Mouse (Mus musculus): ENCODE data around the gene Sox5. TPM values are rescaled to one million over a fixed set of nuclear protein-coding genes. Genes with fewer than 3 reads are reported as not detected.

Gene Sox5
- total and polyA plus RNA-seq, 2 experiments from 2014 or later, result 26.2 to 32.9 TPM

- no peak for TF ChIP-seq CTCF (IDR thresholded peaks at IDR 0.05; ENCODE audit: low read depth)
- H3K4me2 ChIP-seq (ENCODE audit: low read depth, low read length), result no peak overlapping the region
- H3K9ac ChIP-seq (replicated peaks; ENCODE audit: low read length), result no peak overlapping the region
- DNase-seq (ENCODE audit: low spot score) (peak; percentile 18), ATAC-seq (no peak)
- no peaks in the 10 kb centered on the region for H3K27me3 ChIP-seq (ENCODE audit: insufficient read depth, low read length)
- H3K4me1 ChIP-seq (ENCODE audit: insufficient read depth, low read length), result no peaks in the 10 kb centered on the region
- H3K36me3 ChIP-seq (ENCODE audit: insufficient read depth, low read length), result peaks cover 6% of the 10 kb centered on the region; the same call in 1 of the 2 replicates
- H3K9me3 ChIP-seq (ENCODE audit: low read length), result no peaks in the 10 kb centered on the region
- no peak overlapping the region for H3K27ac ChIP-seq
- 54% methylated on average over 9 of the region's 9 CpGs for WGBS
- H3K4me3 ChIP-seq (ENCODE audit: low read length), result no peak overlapping the region
Observed at GRCm38 (mm10) chr6:143838384-143839076, 943.2 kb downstream of the Sox5 start.

- H3K4me2 ChIP-seq (ENCODE audit: low read depth, low read length), result no peak overlapping the region
- H3K4me3 ChIP-seq (ENCODE audit: low read length), result no peak overlapping the region
- no peak for TF ChIP-seq CTCF (IDR thresholded peaks at IDR 0.05; ENCODE audit: low read depth)
- H3K4me1 ChIP-seq (ENCODE audit: insufficient read depth, low read length), result no peaks in the 10 kb centered on the region
- WGBS, result 78% methylated on average over 7 of the region's 7 CpGs
- DNase-seq (ENCODE audit: low spot score), result no peak
- no peaks in the 10 kb centered on the region for H3K27me3 ChIP-seq (ENCODE audit: insufficient read depth, low read length)
- no peaks in the 10 kb centered on the region for H3K9me3 ChIP-seq (ENCODE audit: low read length)
- H3K36me3 ChIP-seq (ENCODE audit: insufficient read depth, low read length), result peaks cover 9% of the 10 kb centered on the region; the same call in 1 of the 2 replicates
- no peak for ATAC-seq
- no peak overlapping the region for H3K9ac ChIP-seq (replicated peaks; ENCODE audit: low read length)
- no peak overlapping the region for H3K27ac ChIP-seq
Observed at GRCm38 (mm10) chr6:143835331-143835730, 946.4 kb downstream of the Sox5 start.

- Histone ChIP-seq H3K27ac (no peak overlapping the region), H3K36me3 (ENCODE audit: insufficient read depth, low read length) (peaks cover 9% of the 10 kb centered on the region; the same call in 1 of the 2 replicates), H3K27me3 (ENCODE audit: insufficient read depth, low read length) (no peaks in the 10 kb centered on the region), H3K9ac (replicated peaks; ENCODE audit: low read length) (no peak overlapping the region), H3K9me3 (ENCODE audit: low read length) (no peaks in the 10 kb centered on the region), H3K4me2 (ENCODE audit: low read depth, low read length) (no peak overlapping the region), H3K4me1 (ENCODE audit: insufficient read depth, low read length) (no peaks in the 10 kb centered on the region), H3K4me3 (ENCODE audit: low read length) (no peak overlapping the region)
- TF ChIP-seq CTCF (IDR thresholded peaks at IDR 0.05; ENCODE audit: low read depth), result no peak
- DNase-seq (ENCODE audit: low spot score) (no peak), ATAC-seq (no peak)
- WGBS, result 93% methylated on average over 3 of the region's 3 CpGs
Observed at GRCm38 (mm10) chr6:143833986-143834385, 947.8 kb downstream of the Sox5 start.

DNA sequence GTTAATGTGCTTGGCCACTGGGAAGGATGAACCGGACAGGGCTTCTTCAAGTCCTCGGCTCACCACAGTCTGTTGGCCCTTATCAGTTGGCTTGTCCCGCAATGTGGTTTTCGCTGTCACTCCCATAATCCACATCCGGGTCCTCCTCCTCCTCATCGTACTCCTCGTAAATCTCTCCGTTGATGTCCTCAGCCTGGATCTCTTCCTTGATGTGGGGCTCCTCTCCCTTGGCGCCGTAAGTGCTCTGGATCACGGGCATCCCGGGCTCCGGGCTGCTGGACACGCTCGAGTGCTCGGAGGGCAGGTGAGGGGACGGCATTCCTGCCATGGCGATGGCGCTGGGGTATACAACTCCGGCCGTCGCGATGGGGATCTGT, 948.6 kb downstream of the Sox5 start:
- no peak for ATAC-seq
- no peak overlapping the region for H3K9ac ChIP-seq (replicated peaks; ENCODE audit: low read length)
- H3K4me1 ChIP-seq (ENCODE audit: insufficient read depth, low read length), result no peaks in the 10 kb centered on the region
- no peaks in the 10 kb centered on the region for H3K27me3 ChIP-seq (ENCODE audit: insufficient read depth, low read length)
- H3K4me2 ChIP-seq (ENCODE audit: low read depth, low read length), result no peak overlapping the region
- no peak overlapping the region for H3K27ac ChIP-seq
- peaks cover 9% of the 10 kb centered on the region; the same call in 1 of the 2 replicates for H3K36me3 ChIP-seq (ENCODE audit: insufficient read depth, low read length)
- TF ChIP-seq CTCF (IDR thresholded peaks at IDR 0.05; ENCODE audit: low read depth), result no peak
- no peak overlapping the region for H3K4me3 ChIP-seq (ENCODE audit: low read length)
- no peak for DNase-seq (ENCODE audit: low spot score)
- 93% methylated on average over 23 of the region's 23 CpGs for WGBS
- no peaks in the 10 kb centered on the region for H3K9me3 ChIP-seq (ENCODE audit: low read length)

DNA sequence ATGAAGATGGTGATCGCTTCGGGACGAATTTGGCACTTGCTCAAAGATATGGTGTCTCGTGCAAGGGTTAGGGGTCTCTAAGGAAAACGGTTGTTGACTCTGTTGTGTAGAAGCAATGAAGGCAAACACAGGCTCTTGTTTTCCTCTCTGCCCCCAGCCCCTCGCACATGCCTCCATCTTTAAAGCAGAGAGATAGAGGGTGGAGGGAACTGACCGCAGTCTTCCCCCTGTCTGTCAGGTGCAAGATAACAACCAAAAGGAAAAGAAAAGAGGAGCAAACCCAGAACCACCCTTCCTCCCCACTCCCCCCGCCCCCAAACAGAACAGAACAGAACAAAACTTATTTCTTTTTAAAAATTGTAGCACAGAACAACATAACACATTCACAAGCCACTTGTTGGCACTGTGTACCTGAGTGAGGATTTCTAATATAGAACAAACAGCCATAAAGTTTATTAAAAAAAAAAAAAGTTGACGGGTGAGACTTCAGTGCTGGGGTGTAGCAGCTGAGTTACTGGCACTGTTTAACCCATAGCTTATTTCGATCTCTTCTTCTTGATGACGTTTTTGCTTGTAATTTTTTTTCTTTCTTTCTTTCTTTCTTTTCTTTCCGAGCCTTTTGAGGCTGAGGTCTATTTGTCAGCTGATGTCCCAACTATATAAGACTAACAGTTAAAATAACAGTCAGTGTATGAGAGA, 949.1 kb downstream of the Sox5 start:
- H3K27me3 ChIP-seq (ENCODE audit: insufficient read depth, low read length), result no peaks in the 10 kb centered on the region
- 90% methylated on average over 12 of the region's 12 CpGs for WGBS
- no peak overlapping the region for H3K4me3 ChIP-seq (ENCODE audit: low read length)
- no peak overlapping the region for H3K4me2 ChIP-seq (ENCODE audit: low read depth, low read length)
- no peaks in the 10 kb centered on the region for H3K9me3 ChIP-seq (ENCODE audit: low read length)
- peaks cover 9% of the 10 kb centered on the region; the same call in 1 of the 2 replicates for H3K36me3 ChIP-seq (ENCODE audit: insufficient read depth, low read length)
- H3K4me1 ChIP-seq (ENCODE audit: insufficient read depth, low read length), result no peaks in the 10 kb centered on the region
- H3K9ac ChIP-seq (replicated peaks; ENCODE audit: low read length), result no peak overlapping the region
- no peak overlapping the region for H3K27ac ChIP-seq
- no peak for DNase-seq (ENCODE audit: low spot score)
- no peak for ATAC-seq
- TF ChIP-seq CTCF (IDR thresholded peaks at IDR 0.05; ENCODE audit: low read depth), result no peak

DNA sequence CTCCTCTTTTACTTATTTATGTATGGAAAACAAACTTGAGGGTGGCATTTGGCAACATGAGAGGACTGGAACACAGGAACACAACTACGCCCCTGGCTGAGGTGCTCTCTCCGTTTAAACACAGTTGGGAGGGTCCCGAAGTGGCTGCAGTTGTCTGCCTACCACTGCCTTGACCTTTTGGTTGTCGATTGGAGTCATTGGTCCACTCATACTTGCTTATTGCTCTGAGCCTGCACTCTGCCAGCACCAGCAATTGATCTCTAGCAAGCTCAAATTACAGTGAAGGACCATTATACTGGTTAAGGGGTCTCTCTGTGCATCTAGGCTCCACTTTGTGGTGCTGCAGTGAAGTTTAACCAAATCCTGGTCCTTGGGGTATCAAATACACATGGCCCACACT, 950.5 kb downstream of the Sox5 start:
- H3K4me1 ChIP-seq (ENCODE audit: insufficient read depth, low read length), result no peaks in the 10 kb centered on the region
- H3K27ac ChIP-seq, result no peak overlapping the region
- no peak overlapping the region for H3K4me3 ChIP-seq (ENCODE audit: low read length)
- peaks cover 9% of the 10 kb centered on the region; the same call in 1 of the 2 replicates for H3K36me3 ChIP-seq (ENCODE audit: insufficient read depth, low read length)
- DNase-seq (ENCODE audit: low spot score) (no peak), ATAC-seq (no peak)
- no peaks in the 10 kb centered on the region for H3K9me3 ChIP-seq (ENCODE audit: low read length)
- no peaks in the 10 kb centered on the region for H3K27me3 ChIP-seq (ENCODE audit: insufficient read depth, low read length)
- 87% methylated on average over 4 of the region's 4 CpGs for WGBS
- no peak overlapping the region for H3K9ac ChIP-seq (replicated peaks; ENCODE audit: low read length)
- TF ChIP-seq CTCF (IDR thresholded peaks at IDR 0.05; ENCODE audit: low read depth), result no peak
- no peak overlapping the region for H3K4me2 ChIP-seq (ENCODE audit: low read depth, low read length)

DNA sequence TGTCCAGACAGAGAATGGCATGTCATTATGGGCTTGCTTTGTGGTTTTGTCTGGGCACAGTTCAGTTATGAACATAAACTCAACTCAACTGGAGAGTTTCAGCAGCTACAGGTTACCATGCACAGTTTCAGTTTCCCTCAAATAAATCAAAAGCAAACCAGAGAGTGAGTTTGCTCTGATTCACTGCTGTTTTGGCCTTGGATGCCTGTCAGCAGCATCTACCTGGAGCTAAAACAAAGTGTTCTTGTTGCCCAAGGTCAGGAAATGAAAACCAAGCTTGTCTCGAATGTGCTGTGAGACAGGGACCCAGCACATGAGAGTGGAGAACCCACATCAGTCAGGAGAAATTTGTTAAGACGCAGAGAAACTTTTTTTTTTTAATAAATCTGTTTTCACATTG, 951.6 kb downstream of the Sox5 start:
- Histone ChIP-seq H3K27ac (no peak overlapping the region), H3K4me1 (ENCODE audit: insufficient read depth, low read length) (no peaks in the 10 kb centered on the region), H3K9ac (replicated peaks; ENCODE audit: low read length) (no peak overlapping the region), H3K4me2 (ENCODE audit: low read depth, low read length) (no peak overlapping the region), H3K36me3 (ENCODE audit: insufficient read depth, low read length) (peaks cover 9% of the 10 kb centered on the region; the same call in 1 of the 2 replicates), H3K9me3 (ENCODE audit: low read length) (no peaks in the 10 kb centered on the region), H3K27me3 (ENCODE audit: insufficient read depth, low read length) (no peaks in the 10 kb centered on the region), H3K4me3 (ENCODE audit: low read length) (no peak overlapping the region)
- no peak for DNase-seq (ENCODE audit: low spot score)
- ATAC-seq, result no peak
- TF ChIP-seq CTCF (IDR thresholded peaks at IDR 0.05; ENCODE audit: low read depth), result no peak
- WGBS, result 86% methylated on average over 2 of the region's 2 CpGs
